ENCODE assay signal across 18 mouse cellular contexts in the genomic region with DNA sequence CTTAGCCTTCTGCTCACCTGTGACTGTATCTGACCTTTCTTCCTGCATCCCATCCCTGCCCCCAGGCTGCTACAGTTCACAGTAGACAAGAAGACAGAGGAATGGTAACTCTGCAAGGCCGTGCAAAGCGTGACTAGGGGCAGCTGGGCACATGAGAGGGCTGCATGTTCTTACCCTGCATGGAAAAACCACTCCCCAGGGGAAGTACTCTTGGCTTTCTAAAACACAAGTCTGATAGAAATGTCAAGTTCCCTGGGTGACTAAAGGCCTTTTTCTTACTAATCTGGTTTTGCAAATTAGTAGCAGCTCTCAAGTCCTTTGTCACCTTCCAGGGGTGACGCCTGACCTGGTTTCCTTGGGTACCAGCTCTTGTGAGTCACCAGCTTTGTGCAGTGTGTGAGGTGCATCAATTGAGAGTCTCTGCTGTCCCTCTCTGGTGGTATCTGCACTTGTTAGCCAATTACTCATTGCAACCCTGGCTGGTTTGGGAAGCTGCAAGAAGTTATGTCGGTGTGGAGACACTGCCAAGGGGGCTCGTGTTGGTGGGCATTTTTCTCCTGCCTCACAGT.
"Had no signal": no experiment of that assay in that cellular context is flagged by ENCODE, and none has a peak within 500 bp of the region (broad histone marks: within the 10 kb centered on the region; RNA-seq: fewer than 3 reads in every experiment).

No protein-coding gene starts in this region.

- ATAC-seq: liver, embryonic 12.5 days had no signal

- H3K27ac ChIP-seq: limb, embryonic 10.5 days; limb, embryonic 13.5 days; liver, embryonic 12.5 days; liver, embryonic 15.5 days; lung, embryonic 15.5 days; macrophage had no signal

- H3K9ac ChIP-seq: limb, embryonic 13.5 days; liver, embryonic 12.5 days; liver, embryonic 15.5 days; lung, embryonic 15.5 days; midbrain, embryonic 13.5 days had no signal

- H3K27me3 ChIP-seq: limb, embryonic 13.5 days; liver, embryonic 12.5 days; liver, embryonic 15.5 days; lung, embryonic 15.5 days had no signal

- H3K9me3 ChIP-seq: limb, embryonic 10.5 days; limb, embryonic 13.5 days; liver, embryonic 12.5 days; liver, embryonic 15.5 days; lung, embryonic 15.5 days; midbrain, embryonic 13.5 days had no signal

- H3K4me1 ChIP-seq: liver, embryonic 12.5 days; liver, embryonic 15.5 days; lung, embryonic 15.5 days had no signal

- H3K4me3 ChIP-seq: limb, embryonic 10.5 days; limb, embryonic 13.5 days; liver, embryonic 12.5 days; liver, embryonic 15.5 days; lung, embryonic 15.5 days; midbrain, embryonic 13.5 days had no signal

- H3K36me3 ChIP-seq: liver, embryonic 12.5 days; liver, embryonic 15.5 days; lung, embryonic 15.5 days had no signal

- H3K4me2 ChIP-seq: limb, embryonic 13.5 days; liver, embryonic 12.5 days; liver, embryonic 15.5 days; lung, embryonic 15.5 days; midbrain, embryonic 13.5 days had no signal

- DNase-seq: kidney, adult 18-20 months; kidney, adult 9 months; kidney, postnatal 14 days; kidney, postnatal 4 days; layer of hippocampus, adult 9-11 months; liver; lung, adult 18-20 months; lung, postnatal 14 days; right cerebral cortex, postnatal 25 days; spleen, adult 18-20 months; thymus, postnatal 25 days had no signal
